Mouse (Mus musculus) MEL (cell line): ENCODE measurements at regions not wholly inside any gene's neighbourhood (a gene's known extent, or its start where the extent isn't known, plus 50 kb on each side); places are given as distances from the start of the nearest gene placed in this dataset.

Experiments
- GATA1 ChIP-seq: IDR thresholded peaks from 2 replicates; pipeline ENCODE4 v1.6.1; 2011; ENCODE audit warnings: low read depth, low read length, improper control_type of control experiment
- HCFC1 ChIP-seq: IDR thresholded peaks from 2 replicates; pipeline ENCODE4 v1.6.1; 2012; ENCODE audit warnings: low read depth, mild to moderate bottlenecking, inconsistent platforms, low read length, improper control_type of control experiment, moderate library complexity
- POLR2A ChIP-seq, 2 experiments: IDR thresholded peaks; 2 replicates each; pipeline ENCODE4 v1.6.1; 2011 to 2012; ENCODE audit warnings: low read length in 2 of 2, mild to moderate bottlenecking in 2 of 2, control low read depth in 1 of 2, improper control_type of control experiment in 1 of 2, low read depth in 1 of 2, moderate library complexity in 1 of 2; ENCODE audit not compliant: control insufficient read depth in 1 of 2, insufficient read depth in 1 of 2, poor library complexity in 1 of 2
- SMC3 ChIP-seq: IDR thresholded peaks from 2 replicates; pipeline ENCODE4 v1.6.1; 2011; ENCODE audit warnings: low read depth, low read length, improper control_type of control experiment
- TCF12 ChIP-seq: IDR thresholded peaks from 2 replicates; pipeline ENCODE4 v1.6.1; 2014; ENCODE audit warnings: low read depth, mild to moderate bottlenecking, inconsistent platforms, low read length, improper control_type of control experiment, moderate library complexity
- USF1 ChIP-seq: IDR thresholded peaks from 2 replicates; pipeline ENCODE4 v1.6.1; 2014; ENCODE audit warnings: low read depth, mild to moderate bottlenecking, inconsistent platforms, low read length, improper control_type of control experiment, moderate library complexity

GRCm38 (mm10) chr16:77503556-77503955 lies 98.3 kb downstream of the Gm11146 start:
- TF ChIP-seq TCF12 (no peak), SMC3 (no peak), HCFC1 (no peak), USF1 (no peak), POLR2A (IDR thresholded peaks at IDR 0.05; ENCODE audit: control insufficient read depth in 1 of 2, insufficient read depth in 1 of 2, low read depth in 1 of 2, low read length in 2 of 2, poor library complexity in 1 of 2) (no peak), GATA1 (no peak)
